Mouse (Mus musculus): ENCODE results near the gene Spink4. TPM values are rescaled to one million over a fixed set of nuclear protein-coding genes. Genes with fewer than 3 reads are reported as not detected.

Gene Spink4
- polyA plus RNA-seq, 1 experiment from 2014 or later, result not detected

GRCm38 (mm10) chr4:40971744-40972143 lies 51.9 kb downstream of the Spink4 start:
- WGBS, result 26% methylated on average over 13 of the region's 13 CpGs
- ATAC-seq (ENCODE audit: low FRiP score, low read depth), result no peak

DNA sequence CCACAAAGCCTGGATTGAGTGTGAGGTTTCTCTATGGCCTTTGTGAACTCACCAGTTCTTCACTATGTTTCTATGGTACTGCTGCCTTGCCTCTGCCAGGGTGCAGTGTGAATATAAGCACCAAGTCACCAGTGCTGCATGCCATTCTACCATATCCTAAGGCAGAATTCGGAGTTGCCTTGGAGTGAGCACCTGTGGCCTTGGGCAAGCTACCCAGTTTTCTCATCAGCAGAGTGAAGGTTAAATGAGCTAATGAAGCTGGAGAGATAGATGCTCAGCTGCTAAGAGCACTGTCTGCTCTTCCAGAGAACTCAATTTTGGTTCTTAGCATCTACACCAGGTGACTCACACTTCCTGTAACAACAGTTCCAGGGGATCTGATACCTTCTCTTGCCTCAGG lies 54.2 kb downstream of the Spink4 start:
- WGBS, result 88% methylated on average over 1 of the region's 1 CpGs
- no peak overlapping the region for H3K4me2 ChIP-seq (replicated peaks)
- peaks cover 25% of the 10 kb centered on the region for H3K4me1 ChIP-seq
- no peak for ATAC-seq (ENCODE audit: low FRiP score, low read depth)
- no peaks in the 10 kb centered on the region for H3K27me3 ChIP-seq
- H3K27ac ChIP-seq, result no peak overlapping the region
- peaks cover 31% of the 10 kb centered on the region for H3K36me3 ChIP-seq
- no peak overlapping the region for H3K9ac ChIP-seq
- H3K4me3 ChIP-seq, result no peak overlapping the region
- no peaks in the 10 kb centered on the region for H3K9me3 ChIP-seq

More at GRCm38 (mm10) chr4:40971744-40972143, 51.9 kb downstream of the Spink4 start:
- H3K4me1 ChIP-seq, result peaks cover 25% of the 10 kb centered on the region
- peaks cover 23% of the 10 kb centered on the region for H3K36me3 ChIP-seq
- peak overlapping the region; percentile 93; the same call in 1 of the 2 replicates for H3K27ac ChIP-seq
- no peaks in the 10 kb centered on the region for H3K9me3 ChIP-seq
- peak overlapping the region; percentile 88 for H3K9ac ChIP-seq
- H3K4me2 ChIP-seq (replicated peaks), result peak overlapping the region; percentile 76
- peak overlapping the region; percentile 97 for H3K4me3 ChIP-seq
- no peaks in the 10 kb centered on the region for H3K27me3 ChIP-seq

GRCm38 (mm10) chr4:40975678-40976077 lies 55.8 kb downstream of the Spink4 start:
- H3K27ac ChIP-seq, result no peak overlapping the region
- no peak for ATAC-seq (ENCODE audit: low FRiP score, low read depth)

GRCm38 (mm10) chr4:40976651-40977050 lies 56.8 kb downstream of the Spink4 start:
- Histone ChIP-seq H3K9ac (no peak overlapping the region), H3K4me3 (no peak overlapping the region), H3K27ac (no peak overlapping the region), H3K4me1 (peaks cover 16% of the 10 kb centered on the region), H3K27me3 (no peaks in the 10 kb centered on the region), H3K4me2 (replicated peaks) (no peak overlapping the region), H3K36me3 (peaks cover 56% of the 10 kb centered on the region), H3K9me3 (no peaks in the 10 kb centered on the region)
- ATAC-seq (ENCODE audit: low FRiP score, low read depth), result no peak
- 90% methylated on average over 10 of the region's 10 CpGs for WGBS

More at GRCm38 (mm10) chr4:40975678-40976077, 55.8 kb downstream of the Spink4 start:
- Histone ChIP-seq H3K4me3 (no peak overlapping the region), H3K9me3 (no peaks in the 10 kb centered on the region), H3K9ac (no peak overlapping the region), H3K4me1 (peaks cover 16% of the 10 kb centered on the region), H3K36me3 (peaks cover 47% of the 10 kb centered on the region), H3K27me3 (no peaks in the 10 kb centered on the region), H3K4me2 (replicated peaks) (no peak overlapping the region)
- WGBS, result over 99% methylated on average over 3 of the region's 3 CpGs

GRCm38 (mm10) chr4:40979430-40979829 lies 59.6 kb downstream of the Spink4 start:
- no peak overlapping the region for H3K9ac ChIP-seq
- WGBS, result 97% methylated on average over 1 of the region's 1 CpGs
- no peak overlapping the region for H3K27ac ChIP-seq
- H3K4me2 ChIP-seq (replicated peaks), result no peak overlapping the region
- peaks cover 7% of the 10 kb centered on the region; the same call in 1 of the 2 replicates for H3K4me1 ChIP-seq
- no peak for ATAC-seq (ENCODE audit: low FRiP score, low read depth)
- H3K36me3 ChIP-seq, result peaks cover 60% of the 10 kb centered on the region
- H3K4me3 ChIP-seq, result no peak overlapping the region
- H3K27me3 ChIP-seq, result no peaks in the 10 kb centered on the region
- H3K9me3 ChIP-seq, result no peaks in the 10 kb centered on the region

Other genes starting within 250 kb of the Spink4 start
- 35.2 and 36.2 TPM in 2 replicates for gene Aptx, start 216.9 kb upstream of the Spink4 start, polyA plus RNA-seq (2015; fragmentation: Nextera tagmentation; extraction: Ambion mirVana)
- 449 and 469 TPM in 2 replicates for gene Dnaja1, start 197.9 kb upstream of the Spink4 start, polyA plus RNA-seq (2015; fragmentation: Nextera tagmentation; extraction: Ambion mirVana)
- 160 TPM in 2 replicates for gene Smu1, start 162.1 kb upstream of the Spink4 start, polyA plus RNA-seq (2015; fragmentation: Nextera tagmentation; extraction: Ambion mirVana)
- 40.5 and 41.2 TPM in 2 replicates for gene B4galt1, start 66.0 kb upstream of the Spink4 start, polyA plus RNA-seq (2015; fragmentation: Nextera tagmentation; extraction: Ambion mirVana)
- gene Bag1, start 28.2 kb downstream of the Spink4 start, polyA plus RNA-seq (2015; fragmentation: Nextera tagmentation; extraction: Ambion mirVana), result 205 and 213 TPM in 2 replicates
- 111 and 112 TPM in 2 replicates for gene Chmp5, start 28.4 kb downstream of the Spink4 start, polyA plus RNA-seq (2015; fragmentation: Nextera tagmentation; extraction: Ambion mirVana)
- gene Nfx1, start 50.9 kb downstream of the Spink4 start, polyA plus RNA-seq (2015; fragmentation: Nextera tagmentation; extraction: Ambion mirVana), result 99.0 and 106 TPM in 2 replicates
- 0.06 and 0.15 TPM in 2 replicates for gene Aqp7, start 128.1 kb downstream of the Spink4 start, polyA plus RNA-seq (2015; fragmentation: Nextera tagmentation; extraction: Ambion mirVana)
- gene Aqp3, start 178.1 kb downstream of the Spink4 start, polyA plus RNA-seq (2015; fragmentation: Nextera tagmentation; extraction: Ambion mirVana), result 6.7 and 7.7 TPM in 2 replicates
- gene Nol6, start 204.4 kb downstream of the Spink4 start, polyA plus RNA-seq (2015; fragmentation: Nextera tagmentation; extraction: Ambion mirVana), result 26.0 and 28.9 TPM in 2 replicates
- gene Ube2r2, start 215.7 kb downstream of the Spink4 start, polyA plus RNA-seq (2015; fragmentation: Nextera tagmentation; extraction: Ambion mirVana), result 94.5 and 98.1 TPM in 2 replicates